Mouse (Mus musculus): ENCODE data around the gene Lbx1.

Gene Lbx1

DNA sequence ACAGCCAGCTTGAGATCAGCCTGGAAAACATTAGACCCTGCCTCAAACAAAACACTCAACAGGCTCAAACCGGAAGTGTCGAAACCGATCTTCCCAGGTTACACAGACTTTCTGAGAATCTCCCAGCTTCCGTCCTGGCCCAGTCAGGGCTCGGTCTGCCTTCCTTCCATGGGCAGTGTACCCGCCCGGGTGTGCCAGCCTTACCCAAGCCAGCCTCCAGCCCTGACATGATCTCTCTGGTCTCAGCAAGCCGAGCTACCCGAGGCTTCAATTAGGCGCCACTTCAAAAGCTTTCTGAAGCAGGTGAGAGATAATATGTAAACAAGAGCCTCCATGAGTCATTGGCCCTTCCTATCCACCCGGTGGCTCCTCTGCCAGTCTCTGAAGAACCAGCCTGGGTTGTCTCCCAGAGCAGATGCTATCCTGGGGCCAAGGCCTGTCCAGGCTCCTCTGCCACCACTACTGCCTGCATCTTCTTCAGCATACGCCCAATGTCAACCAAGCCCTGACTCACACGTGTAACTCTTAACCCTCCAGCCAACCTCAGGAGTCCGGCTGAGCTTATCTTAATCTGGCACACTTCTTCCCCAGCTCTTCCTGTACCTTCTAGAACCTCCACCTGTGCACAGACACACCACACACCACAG, 25.7 kb downstream of the Lbx1 start:
- no peak for DNase-seq

- no peak for DNase-seq
Measured at GRCm38 (mm10) chr19:45209191-45209590, 26.4 kb downstream of the Lbx1 start.

- no peak for DNase-seq
Measured at GRCm38 (mm10) chr19:45208438-45209060, 27.1 kb downstream of the Lbx1 start.

- no peak for DNase-seq
Measured at GRCm38 (mm10) chr19:45207662-45208437, 27.8 kb downstream of the Lbx1 start.

DNA sequence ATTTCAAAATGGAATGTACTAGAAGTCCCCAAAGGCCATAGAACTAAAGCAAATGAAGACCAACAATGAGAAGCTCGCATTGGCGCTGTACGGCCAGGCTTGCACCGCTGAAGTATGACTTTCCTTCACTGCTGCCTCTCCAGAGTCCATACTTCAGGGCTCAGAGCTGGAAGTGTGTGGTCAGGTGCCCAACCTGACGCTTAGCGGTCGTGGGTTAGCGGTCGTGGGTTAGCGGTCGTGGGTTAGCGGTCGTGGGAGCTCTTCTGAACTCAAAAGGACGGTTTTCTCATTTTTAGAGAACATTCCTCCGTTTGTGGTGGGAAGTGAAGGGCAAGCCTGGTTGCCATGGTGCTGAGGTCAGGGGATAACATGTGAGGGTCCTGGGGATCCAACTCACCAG, 28.5 kb downstream of the Lbx1 start:
- DNase-seq = no peak

- DNase-seq = no peak
Measured at GRCm38 (mm10) chr19:45205311-45206105, 30.1 kb downstream of the Lbx1 start.

DNA sequence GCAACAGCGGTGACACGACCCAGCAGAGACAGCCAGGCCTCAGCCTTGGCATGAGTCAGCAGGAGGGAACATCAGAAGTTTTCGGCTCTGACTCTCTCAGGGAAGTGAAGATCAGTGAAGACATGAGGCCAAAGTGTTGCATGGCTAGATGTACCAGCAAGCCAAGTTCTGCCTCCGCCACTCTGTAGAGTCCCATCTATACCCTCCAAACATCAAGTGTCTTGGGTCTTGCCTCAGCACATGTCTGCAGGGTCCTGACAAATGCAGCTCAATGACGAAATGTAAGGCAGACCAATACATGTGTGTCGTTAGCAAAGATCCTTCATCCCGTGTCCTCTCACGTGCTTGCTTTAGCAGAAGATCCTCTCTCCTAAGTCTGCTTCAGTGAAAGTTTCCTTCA, 38.6 kb downstream of the Lbx1 start:
- no peak for DNase-seq

- no peak for DNase-seq
Measured at GRCm38 (mm10) chr19:45194651-45195050, 41.0 kb downstream of the Lbx1 start.
